Mouse (Mus musculus) effector memory CD4-positive, alpha-beta T cell, adult 7 months (primary cell): ENCODE measurements around the gene Ifnk. TPM values are rescaled to one million over a fixed set of nuclear protein-coding genes. Genes with fewer than 3 reads are reported as not detected.

ENCODE experiments used
- polyA plus RNA-seq: library from polyadenylated mRNA; unstranded; fragments of 100-300 nt; shearing (Covaris generic); gene quantifications from one replicate; pipeline ENCODE4 v1.2.1, GENCODE M21; 2017

Gene Ifnk
- polyA plus RNA-seq, result not detected

GRCm38 (mm10) chr4:35151756-35152155, at the start of gene Ifnk:
Gene Ifnk, plus strand, starts transcription at chr4:35152056.

DNA sequence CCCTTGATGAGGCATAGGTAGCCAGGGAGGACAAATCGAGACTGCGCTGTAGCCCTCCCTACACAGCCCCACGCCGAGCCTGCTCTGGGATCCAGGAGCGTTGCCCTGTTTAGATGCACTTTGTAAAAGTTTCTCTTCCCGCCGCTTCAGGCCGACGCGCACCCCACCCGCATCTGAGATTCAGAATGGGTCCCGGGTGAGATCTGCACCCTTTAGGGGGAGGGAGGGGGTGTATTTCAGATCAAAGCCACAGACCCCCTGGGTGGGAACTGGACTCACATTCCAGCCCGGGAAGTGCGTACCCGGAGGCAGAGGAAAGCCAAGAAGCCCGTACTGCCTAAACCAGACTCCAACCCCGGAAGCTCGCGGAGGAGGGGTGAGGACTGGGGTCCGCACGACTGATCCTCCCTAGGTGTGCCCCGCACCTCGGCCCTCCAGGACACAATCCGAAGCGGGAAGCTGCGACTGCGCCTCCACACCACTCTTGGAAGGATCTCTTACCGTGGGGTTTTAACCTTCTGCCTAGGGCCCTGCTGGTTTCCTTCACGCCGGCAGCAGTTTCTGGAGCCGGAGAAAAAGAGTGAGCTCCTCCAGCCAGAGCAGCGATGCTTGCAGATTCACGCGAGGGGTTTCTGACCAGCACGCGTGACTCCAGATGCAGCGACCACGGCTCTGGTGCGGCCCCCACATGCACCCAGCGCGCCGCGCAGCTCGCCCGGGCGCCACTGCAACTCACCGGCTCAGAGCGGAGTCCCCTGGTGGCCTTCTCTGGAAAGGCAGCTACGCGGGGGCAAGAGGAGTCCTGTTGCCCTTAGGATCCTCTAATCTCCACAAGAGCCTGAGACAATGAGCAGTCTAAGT, 5.1 kb downstream of the Ifnk start, which contains the start of gene Mob3b:
Mob3b (minus strand) TSS at position 734 of the 861 bp plus-strand sequence.

Other genes with a start within 250 kb of the Ifnk start
- gene Mob3b, start 5.4 kb downstream of the Ifnk start, polyA plus RNA-seq, result 4.9 TPM
- gene C9orf72, start 74.1 kb downstream of the Ifnk start, polyA plus RNA-seq, result 22.1 TPM